Mouse (Mus musculus) Muller cell, postnatal 12 days (primary cell): Measurements from ENCODE around the gene Vsnl1.

ENCODE experiments used
- DNase-seq: peaks from one replicate; pipeline ENCODE4 v3.0.0-alpha.2; 2015; ENCODE audit errors: inconsistent ontology term

Gene Vsnl1

DNA sequence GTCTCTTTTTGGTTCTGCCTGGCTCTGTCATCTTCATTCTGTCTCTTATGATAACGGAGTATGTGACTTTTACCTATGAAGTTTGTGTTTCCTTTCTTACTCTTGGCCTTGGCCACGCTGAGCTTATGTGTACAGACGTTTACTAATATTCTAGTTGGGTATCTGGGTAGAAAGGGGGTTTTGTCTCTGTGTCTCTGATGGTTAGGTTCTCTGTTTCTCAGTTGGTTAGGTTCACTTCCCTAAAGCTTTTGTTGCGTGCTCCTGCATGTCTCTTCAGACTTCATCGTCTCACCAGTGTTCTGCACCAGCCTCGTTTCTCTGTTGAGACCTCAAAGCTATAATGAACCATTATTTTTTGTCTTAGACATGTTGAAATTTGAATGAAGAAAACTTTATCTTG lies 159.2 kb downstream of the Vsnl1 start:
- DNase-seq, result no peak

DNA sequence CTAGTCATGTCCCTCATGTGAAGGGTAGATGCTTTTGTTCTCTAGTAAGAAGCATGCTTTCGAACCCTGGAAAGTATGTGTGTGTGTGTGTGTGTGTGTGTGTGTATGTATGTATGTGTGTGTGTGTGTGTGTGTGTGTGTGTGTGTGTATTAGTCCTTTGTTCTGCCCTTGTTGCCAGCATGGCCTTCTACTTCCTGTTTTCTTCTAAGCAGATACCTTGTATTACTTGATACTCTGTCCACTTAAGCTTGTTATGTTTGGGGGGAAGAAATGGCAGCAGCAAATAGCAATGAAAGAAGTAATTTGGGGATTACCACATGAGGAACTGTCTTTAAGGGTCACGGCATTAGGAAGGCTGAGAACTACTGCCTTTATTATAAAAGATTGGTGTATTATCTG lies 159.8 kb downstream of the Vsnl1 start:
- DNase-seq, result no peak
